Mouse (Mus musculus) MEL (cell line): Measurements from ENCODE around the gene Ddn. TPM values are rescaled to one million over a fixed set of nuclear protein-coding genes. Genes with fewer than 3 reads are reported as not detected.

ENCODE experiments used
- DNase-seq: peaks from one replicate; pipeline ENCODE4 v3.0.0; 2011; ENCODE audit warnings: low read depth, low spot score
- H3K27ac ChIP-seq: 2 replicates; pipeline ENCODE4 v1.5.1; 2012; ENCODE audit warnings: low read depth, mild to moderate bottlenecking, control low read depth, low read length, moderate library complexity; ENCODE audit not compliant: control insufficient read depth
- H3K27me3 ChIP-seq, 2 experiments: fragments of 150-350 bp in 1 of 2; sonication (generic) in 1 of 2; 2 replicates each; pipeline ENCODE4 v1.6.1; 2012; ENCODE audit warnings: low read length in 2 of 2, mild to moderate bottlenecking in 2 of 2, improper control_type of control experiment in 1 of 2, moderate library complexity in 1 of 2; ENCODE audit not compliant: insufficient read depth in 2 of 2, control insufficient read depth in 1 of 2
- H3K36me3 ChIP-seq, 2 experiments: 2 replicates each; pipeline ENCODE4 v1.6.1; 2012 to 2014; ENCODE audit warnings: low read length in 2 of 2, improper control_type of control experiment in 1 of 2, inconsistent platforms in 1 of 2, mild to moderate bottlenecking in 1 of 2; ENCODE audit not compliant: insufficient read depth in 2 of 2, control insufficient read depth in 1 of 2
- H3K4me1 ChIP-seq, 2 experiments: fragments of 150-350 bp in 1 of 2; sonication (generic) in 1 of 2; 2 replicates each; pipeline ENCODE4 v1.6.1; 2012; ENCODE audit warnings: low read length in 2 of 2, improper control_type of control experiment in 1 of 2, mild to moderate bottlenecking in 1 of 2; ENCODE audit not compliant: insufficient read depth in 2 of 2, control insufficient read depth in 1 of 2
- H3K4me3 ChIP-seq, 2 experiments: fragments of 150-350 bp in 1 of 2; sonication (generic) in 1 of 2; 2 replicates each; pipeline ENCODE4 v1.5.1; 2012; ENCODE audit warnings: low read depth in 2 of 2, low read length in 2 of 2, mild to moderate bottlenecking in 2 of 2, moderate library complexity in 2 of 2, control low read depth in 1 of 2, improper control_type of control experiment in 1 of 2; ENCODE audit not compliant: control insufficient read depth in 1 of 2, insufficient read depth in 1 of 2
- H3K79me2 ChIP-seq: 2 replicates; pipeline ENCODE4 v1.6.1; 2012; ENCODE audit warnings: mild to moderate bottlenecking, low read length, moderate library complexity; ENCODE audit not compliant: control insufficient read depth, poor library complexity, insufficient read depth
- H3K9ac ChIP-seq: 2 replicates; pipeline ENCODE4 v1.6.1; 2012; ENCODE audit warnings: low read depth, mild to moderate bottlenecking, control low read depth, low read length, moderate library complexity; ENCODE audit not compliant: control insufficient read depth, poor library complexity, severe bottlenecking
- H3K9me3 ChIP-seq: fragments of 150-350 bp; sonication (generic); replicated peaks from 2 replicates; pipeline ENCODE4 v1.6.1; 2012; ENCODE audit warnings: mild to moderate bottlenecking, low read length, improper control_type of control experiment, moderate library complexity; ENCODE audit not compliant: insufficient read depth
- BHLHE40 ChIP-seq: IDR thresholded peaks from 2 replicates; pipeline ENCODE4 v1.6.1; 2012; ENCODE audit warnings: low read depth, mild to moderate bottlenecking, inconsistent platforms, low read length, improper control_type of control experiment, borderline replicate concordance
- CTCF ChIP-seq, 3 experiments: IDR thresholded peaks in 2 of 3; conservative IDR thresholded peaks in 1 of 3; 2 replicates each; pipeline ENCODE4 v1.5.1; 2011 to 2012; ENCODE audit warnings: low read length in 3 of 3, low read depth in 2 of 3, mild to moderate bottlenecking in 2 of 3, improper control_type of control experiment in 1 of 3, inconsistent platforms in 1 of 3, mixed read lengths in 1 of 3, moderate library complexity in 1 of 3; ENCODE audit not compliant: control insufficient read depth in 1 of 3, insufficient read depth in 1 of 3, poor library complexity in 1 of 3, severe bottlenecking in 1 of 3
- ELF1 ChIP-seq: IDR thresholded peaks from 2 replicates; pipeline ENCODE4 v1.6.1; 2014; ENCODE audit warnings: low read depth, mild to moderate bottlenecking, inconsistent platforms, low read length, improper control_type of control experiment, moderate library complexity
- HCFC1 ChIP-seq: IDR thresholded peaks from 2 replicates; pipeline ENCODE4 v1.6.1; 2012; ENCODE audit warnings: low read depth, mild to moderate bottlenecking, inconsistent platforms, low read length, improper control_type of control experiment, moderate library complexity
- MYB ChIP-seq: IDR thresholded peaks from 2 replicates; pipeline ENCODE4 v1.6.1; 2011; ENCODE audit warnings: mild to moderate bottlenecking, low read depth, low read length, improper control_type of control experiment
- MYC ChIP-seq: IDR thresholded peaks from 2 replicates; pipeline ENCODE4 v1.6.1; 2011; ENCODE audit warnings: low read depth, mild to moderate bottlenecking, low read length, improper control_type of control experiment, moderate library complexity
- NELFE ChIP-seq: IDR thresholded peaks from 2 replicates; pipeline ENCODE4 v1.6.1; 2011; ENCODE audit warnings: low read depth, low read length, improper control_type of control experiment
- POLR2A ChIP-seq, 2 experiments: IDR thresholded peaks; 2 replicates each; pipeline ENCODE4 v1.6.1; 2011 to 2012; ENCODE audit warnings: low read length in 2 of 2, mild to moderate bottlenecking in 2 of 2, control low read depth in 1 of 2, improper control_type of control experiment in 1 of 2, low read depth in 1 of 2, moderate library complexity in 1 of 2; ENCODE audit not compliant: control insufficient read depth in 1 of 2, insufficient read depth in 1 of 2, poor library complexity in 1 of 2
- POLR2AphosphoS5 ChIP-seq: IDR thresholded peaks from 2 replicates; pipeline ENCODE4 v1.6.1; 2012; ENCODE audit warnings: low read depth, borderline replicate concordance, mild to moderate bottlenecking, inconsistent platforms, low read length, moderate library complexity, mixed read lengths
- RCOR1 ChIP-seq: IDR thresholded peaks from 2 replicates; pipeline ENCODE4 v1.6.1; 2012; ENCODE audit warnings: low read depth, mild to moderate bottlenecking, inconsistent platforms, low read length, improper control_type of control experiment
- SIN3A ChIP-seq: IDR thresholded peaks from 2 replicates; pipeline ENCODE4 v1.6.1; 2012; ENCODE audit warnings: low read length, improper control_type of control experiment, inconsistent platforms
- SMC3 ChIP-seq: IDR thresholded peaks from 2 replicates; pipeline ENCODE4 v1.6.1; 2011; ENCODE audit warnings: low read depth, low read length, improper control_type of control experiment
- TAL1 ChIP-seq: IDR thresholded peaks from 2 replicates; pipeline ENCODE4 v1.6.1; 2012; ENCODE audit warnings: mild to moderate bottlenecking, inconsistent platforms, low read length, moderate library complexity, mixed read lengths
- TBP ChIP-seq: IDR thresholded peaks from 2 replicates; pipeline ENCODE4 v1.8.0; 2011; ENCODE audit warnings: low read depth, low read length, improper control_type of control experiment
- UBTF ChIP-seq: IDR thresholded peaks from 2 replicates; pipeline ENCODE4 v1.6.1; 2012; ENCODE audit warnings: low read depth, mild to moderate bottlenecking, inconsistent platforms, low read length, improper control_type of control experiment, moderate library complexity, borderline replicate concordance; ENCODE audit not compliant: insufficient read depth
- USF2 ChIP-seq, 2 experiments: IDR thresholded peaks; 2 replicates each; pipeline ENCODE4 v1.6.1; 2011 to 2012; ENCODE audit warnings: improper control_type of control experiment in 2 of 2, low read length in 2 of 2, borderline replicate concordance in 1 of 2, inconsistent platforms in 1 of 2, low read depth in 1 of 2, mild to moderate bottlenecking in 1 of 2; ENCODE audit not compliant: insufficient read depth in 1 of 2
- ZNF384 ChIP-seq: IDR thresholded peaks from 2 replicates; pipeline ENCODE4 v1.6.1; 2012; ENCODE audit warnings: low read depth, mild to moderate bottlenecking, inconsistent platforms, low read length, improper control_type of control experiment
- polyA plus RNA-seq, 2 experiments: library from polyadenylated mRNA; stranded (reverse) in 1 of 2; unstranded in 1 of 2; fragments of >175 nt in 1 of 2; fragments of >200 nt in 1 of 2; gene quantifications; 2 replicates each; pipeline versions ENCODE4 v1.2.1 to v1.2.4; 2012; ENCODE audit warnings: low replicate concordance in 2 of 2, low read depth in 1 of 2; ENCODE audit not compliant: insufficient read length in 2 of 2, insufficient read depth in 1 of 2, missing spikeins in 1 of 2
- total RNA-seq: library from RNA; depleted of rRNA; stranded (reverse); fragments of 300-350 nt; gene quantifications from 2 replicates; pipeline ENCODE4 v1.2.3, GENCODE M21; 2012

The Ddn gene
- total and polyA plus RNA-seq, 3 experiments: 4.0 to 4.2 TPM; not detected in 1

DNA sequence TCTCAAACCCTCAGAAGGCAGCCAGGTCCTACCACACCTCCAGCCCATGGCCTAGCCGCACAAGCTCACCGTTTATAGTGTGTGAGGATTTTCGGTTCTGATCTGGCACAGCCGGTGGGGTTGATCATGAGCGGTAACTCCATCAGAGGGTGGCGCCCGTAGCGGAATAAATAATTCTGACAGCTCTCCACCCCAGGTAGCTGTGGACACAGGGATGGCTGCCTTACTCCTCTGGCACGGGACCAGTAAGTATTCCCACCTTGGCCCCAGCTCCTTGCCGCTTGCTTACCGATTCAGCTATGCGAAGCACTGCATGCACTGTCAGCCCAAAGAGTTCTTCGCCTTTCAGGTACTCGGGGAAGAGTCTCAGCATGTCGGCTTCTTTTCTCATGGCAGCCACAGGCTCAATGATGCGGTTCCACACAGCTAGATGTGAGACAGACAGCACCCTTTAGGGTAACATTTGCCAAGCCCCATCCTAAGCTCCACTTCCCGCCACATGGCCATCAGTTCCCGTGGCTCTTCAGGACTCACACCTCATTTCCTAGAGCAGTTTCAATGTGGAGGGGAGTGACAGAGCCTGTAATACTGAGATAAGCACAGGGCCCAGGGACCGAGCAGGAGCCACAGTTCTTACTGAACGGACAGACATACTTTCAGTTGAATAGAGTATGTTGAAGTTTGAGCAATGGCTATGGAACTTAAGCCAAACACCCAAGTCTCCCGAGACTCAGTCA lies 27.9 kb upstream of the Ddn start:
- peaks cover 5 to 6% of the 10 kb centered on the region in 2 experiments; a peak in 2 of 4 replicates for H3K4me1 ChIP-seq
- no peaks in the 10 kb centered on the region for H3K27me3 ChIP-seq
- no peak for DNase-seq
- no peak overlapping the region for H3K9ac ChIP-seq
- no peak overlapping the region for H3K27ac ChIP-seq
- no peaks in the 10 kb centered on the region for H3K9me3 ChIP-seq
- TF ChIP-seq ZNF384 (no peak), TAL1 (peak; percentile 44)
- peaks cover under 1% of the 10 kb centered on the region; the same call in 1 of the 2 replicates for H3K79me2 ChIP-seq
- H3K36me3 ChIP-seq: peaks cover 9 to 13% of the 10 kb centered on the region in 2 experiments
- no peak overlapping the region for H3K4me3 ChIP-seq

DNA sequence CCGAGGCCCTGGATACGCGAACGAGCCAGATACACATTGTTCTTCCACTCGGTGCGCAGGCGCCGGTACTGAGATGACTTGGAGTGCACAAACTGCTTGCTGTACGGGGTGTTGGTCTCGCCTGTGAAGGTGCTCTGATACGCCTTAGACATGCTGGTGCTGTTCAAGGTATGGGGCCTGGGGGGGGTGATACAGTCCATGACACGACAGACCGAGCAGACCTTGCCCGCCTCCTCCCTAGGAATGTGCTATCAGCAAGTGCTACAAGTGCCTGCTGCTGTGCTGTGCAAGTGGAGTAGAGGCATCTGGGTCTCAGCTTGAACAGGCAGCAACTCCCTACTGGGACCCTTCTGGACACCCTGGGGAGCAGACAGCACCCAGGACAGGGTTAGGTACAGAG lies 26.0 kb upstream of the Ddn start:
- no peak for DNase-seq
- Histone ChIP-seq H3K27ac (no peak overlapping the region), H3K4me1 (peaks cover 5 to 8% of the 10 kb centered on the region in 2 experiments; a peak in 3 of 4 replicates), H3K36me3 (peaks cover 10 to 13% of the 10 kb centered on the region in 2 experiments), H3K4me3 (no peak overlapping the region), H3K9me3 (no peaks in the 10 kb centered on the region), H3K27me3 (no peaks in the 10 kb centered on the region), H3K9ac (no peak overlapping the region), H3K79me2 (peaks cover 4% of the 10 kb centered on the region; the same call in 1 of the 2 replicates)
- TF ChIP-seq SIN3A (no peak), POLR2A (IDR thresholded peaks at IDR 0.05; ENCODE audit: control insufficient read depth in 1 of 2, insufficient read depth in 1 of 2, low read depth in 1 of 2, low read length in 2 of 2, poor library complexity in 1 of 2) (no peak), RCOR1 (no peak)

DNA sequence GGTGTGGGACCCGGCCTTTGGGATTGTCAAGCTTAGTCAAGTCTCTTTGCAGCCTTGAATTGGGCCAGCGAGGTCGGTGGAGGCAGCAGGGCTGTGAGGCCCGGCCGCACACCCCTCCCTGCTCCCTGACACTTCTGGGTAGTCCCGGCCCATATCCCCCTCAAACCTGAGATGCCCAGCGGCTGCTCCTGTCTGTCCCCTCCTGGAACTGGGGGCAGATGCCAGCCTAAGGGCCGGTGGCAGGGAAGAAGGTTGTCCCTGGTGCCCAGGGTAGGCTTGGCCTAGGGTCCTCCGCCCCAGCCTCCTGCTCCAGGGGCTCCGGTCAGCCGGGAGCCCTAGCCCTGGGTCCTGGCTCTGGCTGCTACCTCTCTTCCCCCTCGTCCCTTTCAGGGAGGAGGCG lies 24.8 kb upstream of the Ddn start:
- Histone ChIP-seq H3K36me3 (peaks cover 13 to 21% of the 10 kb centered on the region in 2 experiments), H3K4me3 (no peak overlapping the region), H3K4me1 (peaks cover 15 to 16% of the 10 kb centered on the region in 2 experiments), H3K27me3 (no peaks in the 10 kb centered on the region), H3K9ac (no peak overlapping the region), H3K79me2 (peaks cover 15% of the 10 kb centered on the region), H3K27ac (no peak overlapping the region), H3K9me3 (no peaks in the 10 kb centered on the region)
- no peak for DNase-seq
- TF ChIP-seq NELFE (no peak), MYB (no peak)
- TF ChIP-seq, all 39 proteins: peak for 0

DNA sequence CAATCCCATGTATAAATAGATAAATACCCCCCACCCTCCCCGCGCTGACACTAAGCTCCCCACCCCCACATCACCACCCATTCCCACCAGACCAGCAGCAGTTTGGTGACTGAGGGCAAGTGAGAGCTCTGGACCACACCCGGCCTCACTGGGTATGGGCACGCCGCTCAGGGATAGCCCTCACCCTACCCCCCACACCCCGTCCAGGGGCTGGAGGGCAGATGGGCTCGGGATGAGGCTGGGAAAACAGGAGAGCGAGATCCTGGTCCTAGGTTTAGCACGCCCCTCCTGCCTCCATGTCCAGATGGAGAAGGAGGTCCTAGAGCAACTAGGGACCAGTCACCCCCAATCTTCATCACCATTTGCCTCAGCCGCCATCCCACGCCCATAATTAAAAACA lies 24.0 kb upstream of the Ddn start:
- H3K9me3 ChIP-seq: no peaks in the 10 kb centered on the region
- no peak for DNase-seq
- H3K4me3 ChIP-seq: no peak overlapping the region
- H3K9ac ChIP-seq: no peak overlapping the region
- no peaks in the 10 kb centered on the region for H3K27me3 ChIP-seq
- H3K27ac ChIP-seq: no peak overlapping the region; the same call in 1 of the 2 replicates
- peaks cover 9 to 22% of the 10 kb centered on the region in 2 experiments for H3K36me3 ChIP-seq
- H3K4me1 ChIP-seq: peaks cover 15 to 18% of the 10 kb centered on the region in 2 experiments
- peaks cover 20% of the 10 kb centered on the region for H3K79me2 ChIP-seq
- TF ChIP-seq POLR2AphosphoS5: no peak
- TF ChIP-seq SMC3: no peak
- TF ChIP-seq MYC: no peak
- TF ChIP-seq BHLHE40: no peak
- TF ChIP-seq HCFC1: no peak
- no peak for TF ChIP-seq USF2 (IDR thresholded peaks at IDR 0.05; ENCODE audit: borderline replicate concordance in 1 of 2, insufficient read depth in 1 of 2, low read depth in 1 of 2, low read length in 2 of 2)
- no peak for TF ChIP-seq CTCF (IDR thresholded peaks at IDR 0.05 in 2 of 3, conservative IDR thresholded peaks at IDR 0.05 in 1 of 3; ENCODE audit: control insufficient read depth in 1 of 3, insufficient read depth in 1 of 3, low read depth in 2 of 3, low read length in 3 of 3, poor library complexity in 1 of 3, severe bottlenecking in 1 of 3)
- no peak for TF ChIP-seq ELF1
- TF ChIP-seq TBP: no peak
- no peak for TF ChIP-seq UBTF
